Mouse (Mus musculus) small intestine, adult 2 months (tissue): Measurements from ENCODE around the gene Tbcel.

Source experiments
- CTCF ChIP-seq: fragments of 200-500 bp; IDR thresholded peaks from 2 replicates; pipeline ENCODE4 v1.5.1; 2012; ENCODE audit warnings: low read depth, mild to moderate bottlenecking, control low read depth, inconsistent platforms, low read length, moderate library complexity, mixed read lengths; ENCODE audit not compliant: insufficient replicate concordance, insufficient read length; ENCODE audit errors: extremely low read depth
- POLR2A ChIP-seq: fragments of 200-500 bp; IDR thresholded peaks from 2 replicates; pipeline ENCODE4 v1.6.1; 2012; ENCODE audit warnings: low read depth, mild to moderate bottlenecking, control low read depth, inconsistent platforms, low read length, moderate library complexity

DNA sequence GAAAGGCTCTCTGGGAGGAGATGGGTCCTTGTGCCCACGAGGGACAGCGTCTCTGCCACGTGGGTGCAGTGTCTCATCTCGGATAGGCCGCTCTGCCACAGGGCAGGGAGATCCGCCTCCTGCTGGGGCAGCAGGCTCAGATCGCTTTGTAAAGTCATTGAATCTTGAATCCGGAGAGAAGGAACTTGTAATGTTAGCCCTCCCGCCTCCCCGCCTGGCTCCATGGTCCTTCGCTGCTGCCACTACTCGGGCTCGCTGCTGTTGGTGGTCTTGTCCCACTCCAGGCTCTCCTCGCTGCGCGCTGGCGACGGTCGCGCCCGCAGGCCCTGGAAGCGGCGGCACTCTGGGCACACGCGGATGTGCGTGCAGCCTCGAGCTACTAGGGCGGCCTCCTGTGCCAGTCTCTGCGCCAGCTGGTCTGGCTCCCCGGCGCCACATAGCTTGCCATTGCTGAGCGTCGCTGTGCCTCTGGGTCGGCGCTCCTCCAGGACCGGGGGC is 13.0 kb upstream of the Tbcel start:
- TF ChIP-seq POLR2A = no peak
- no peak for TF ChIP-seq CTCF
